Mouse (Mus musculus) forebrain, embryonic 13.5 days (tissue): ENCODE results near the gene Vmn1r12. TPM values are rescaled to one million over a fixed set of nuclear protein-coding genes. Genes with fewer than 3 reads are reported as not detected.
"Not testable (repeated sequence)": the region's sequence is repeated elsewhere in the genome, so short reads cannot be mapped to it uniquely, and the experiment has no call there.

Experiments
- ATAC-seq: fragments of 200-750 bp; cut with Nextera tagmentation; 2 replicates; pipeline ENCODE4 v1.8.0; 2017
- H3K27ac ChIP-seq: fragments of 300-500 bp; sonication (generic); 2 replicates; pipeline ENCODE4 v1.5.1; 2015; ENCODE audit warnings: inconsistent platforms, mild to moderate bottlenecking, moderate library complexity
- H3K27me3 ChIP-seq: fragments of 300-500 bp; sonication (generic); 2 replicates; pipeline ENCODE4 v1.6.1; 2015; ENCODE audit warnings: mild to moderate bottlenecking, inconsistent platforms
- H3K36me3 ChIP-seq: fragments of 300-500 bp; sonication (generic); 2 replicates; pipeline ENCODE4 v1.6.1; 2015; ENCODE audit warnings: mild to moderate bottlenecking, inconsistent platforms; ENCODE audit not compliant: poor library complexity, severe bottlenecking
- H3K4me1 ChIP-seq: fragments of 300-500 bp; sonication (generic); 2 replicates; pipeline ENCODE4 v1.6.1; 2015; ENCODE audit warnings: inconsistent platforms
- H3K4me2 ChIP-seq: fragments of 300-500 bp; sonication (generic); 2 replicates; pipeline ENCODE4 v1.6.1; 2015; ENCODE audit warnings: inconsistent platforms, mild to moderate bottlenecking, moderate library complexity
- H3K4me3 ChIP-seq: fragments of 300-500 bp; sonication (generic); 2 replicates; pipeline ENCODE4 v1.5.1; 2015; ENCODE audit warnings: mild to moderate bottlenecking, inconsistent platforms
- H3K9ac ChIP-seq: fragments of 300-500 bp; sonication (generic); 2 replicates; pipeline ENCODE4 v1.6.1; 2015; ENCODE audit warnings: mild to moderate bottlenecking, inconsistent platforms
- H3K9me3 ChIP-seq: fragments of 300-500 bp; sonication (generic); replicated peaks from 2 replicates; pipeline ENCODE4 v1.6.1; 2016; ENCODE audit warnings: inconsistent platforms
- WGBS: fragments of 180-500 bp; shearing (Covaris S2); methylation state at CpG from one replicate; pipeline ENCODE4 v1.1.7; 2015; 5-methylcytosine and 5-hydroxymethylcytosine counted together
- polyA plus RNA-seq: library from polyadenylated mRNA; unstranded; fragments of >200 nt; fragmentation: Nextera tagmentation; extraction: Ambion mirVana; gene quantifications from 2 replicates; pipeline ENCODE4 v1.2.1, GENCODE M21; 2015

Gene Vmn1r12
- not detected in 2 replicates for polyA plus RNA-seq

DNA sequence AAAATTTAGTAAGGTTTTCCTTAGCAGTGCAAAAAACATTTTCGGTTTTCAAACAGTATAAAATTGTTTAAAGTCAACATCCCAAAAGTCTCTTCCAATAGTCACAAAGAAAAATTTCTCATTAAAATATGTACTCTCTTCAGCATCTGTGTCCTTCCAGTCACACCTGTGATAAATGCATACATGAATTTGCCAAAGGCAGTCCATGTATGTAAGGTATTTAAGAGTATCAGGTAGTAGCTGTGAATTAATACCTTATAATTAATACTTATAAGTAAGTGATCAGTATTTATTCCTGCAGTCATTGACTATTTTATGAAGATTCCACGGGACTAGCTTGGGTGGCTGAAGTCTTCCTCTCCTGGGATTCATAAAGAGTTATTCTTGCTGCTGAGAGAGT lies at the start of gene Vmn1r12:
TSS of gene Vmn1r12 (plus strand) at position 301 of the 400 bp plus-strand sequence.
- no peaks in the 10 kb centered on the region for H3K4me1 ChIP-seq
- H3K36me3 ChIP-seq, result no peaks in the 10 kb centered on the region
- WGBS, result 91% methylated on average over 2 of the region's 2 CpGs
- no peaks in the 10 kb centered on the region for H3K9me3 ChIP-seq
- ATAC-seq, result no peak
- no peak within 1 kb of the TSS for H3K4me3 ChIP-seq
- no peak within 1 kb of the TSS for H3K27ac ChIP-seq
- no peaks in the 10 kb centered on the region for H3K27me3 ChIP-seq
- no peak within 1 kb of the TSS for H3K9ac ChIP-seq
- H3K4me2 ChIP-seq, result no peak within 1 kb of the TSS

DNA sequence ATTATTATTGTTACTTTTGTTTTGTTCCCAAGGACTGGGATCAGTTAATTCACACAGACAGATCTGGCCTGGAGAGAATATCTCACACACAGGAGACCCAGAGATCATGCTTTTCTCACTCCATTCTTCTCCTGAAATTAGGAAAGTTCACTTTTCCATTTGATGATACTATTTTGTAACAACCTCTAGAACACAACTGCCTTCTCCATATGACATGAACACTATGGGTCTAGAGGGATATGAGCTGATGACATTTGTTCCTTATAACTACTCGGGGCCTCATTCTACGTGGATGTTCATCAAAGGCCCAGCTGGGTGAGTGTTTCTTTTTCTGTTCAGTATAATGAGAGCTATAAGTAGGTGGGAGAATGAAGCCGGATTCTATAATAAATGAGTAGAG lies 47.6 kb upstream of the Vmn1r12 start, which contains the start of gene Vmn1r10:
TSS of gene Vmn1r10 (plus strand) at position 301 of the 400 bp plus-strand sequence.
- Histone ChIP-seq H3K9me3 (no peaks in the 10 kb centered on the region), H3K4me1 (no peaks in the 10 kb centered on the region), H3K27ac (no peak within 1 kb of the TSS), H3K9ac (no peak within 1 kb of the TSS), H3K36me3 (no peaks in the 10 kb centered on the region), H3K4me2 (no peak within 1 kb of the TSS), H3K27me3 (no peaks in the 10 kb centered on the region), H3K4me3 (no peak within 1 kb of the TSS)
- no peak for ATAC-seq
- 83% methylated on average over 3 of the region's 3 CpGs for WGBS

DNA sequence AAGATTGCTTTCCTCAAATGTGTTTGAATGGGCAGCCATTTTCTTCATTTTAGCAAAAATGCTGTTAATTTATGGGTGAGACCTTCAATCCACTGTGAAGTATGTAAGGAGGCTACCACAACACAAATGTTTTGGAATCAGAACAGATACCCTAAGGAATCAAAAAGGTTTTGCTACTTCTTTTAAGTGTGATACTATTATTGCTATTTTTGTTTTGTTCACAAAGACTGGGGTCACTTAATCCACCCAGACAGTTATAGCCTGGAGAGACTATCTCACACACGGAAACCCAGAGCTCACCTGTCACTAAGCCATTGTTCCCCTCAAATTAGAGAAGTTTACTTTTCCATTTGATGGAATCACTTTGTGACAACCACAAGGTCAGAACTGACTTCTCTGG lies 23.6 kb upstream of the Vmn1r12 start, which contains the start of gene Vmn1r11:
TSS of gene Vmn1r11 (plus strand) at position 301 of the 400 bp plus-strand sequence.
- H3K9ac ChIP-seq, result no peak within 1 kb of the TSS
- H3K4me1 ChIP-seq, result no peaks in the 10 kb centered on the region
- 85% methylated on average over 1 of the region's 1 CpGs for WGBS
- H3K9me3 ChIP-seq, result no peaks in the 10 kb centered on the region
- H3K36me3 ChIP-seq, result no peaks in the 10 kb centered on the region
- no peak for ATAC-seq
- no peaks in the 10 kb centered on the region for H3K27me3 ChIP-seq
- no peak within 1 kb of the TSS for H3K4me2 ChIP-seq
- H3K27ac ChIP-seq, result no peak within 1 kb of the TSS
- H3K4me3 ChIP-seq, result no peak within 1 kb of the TSS

DNA sequence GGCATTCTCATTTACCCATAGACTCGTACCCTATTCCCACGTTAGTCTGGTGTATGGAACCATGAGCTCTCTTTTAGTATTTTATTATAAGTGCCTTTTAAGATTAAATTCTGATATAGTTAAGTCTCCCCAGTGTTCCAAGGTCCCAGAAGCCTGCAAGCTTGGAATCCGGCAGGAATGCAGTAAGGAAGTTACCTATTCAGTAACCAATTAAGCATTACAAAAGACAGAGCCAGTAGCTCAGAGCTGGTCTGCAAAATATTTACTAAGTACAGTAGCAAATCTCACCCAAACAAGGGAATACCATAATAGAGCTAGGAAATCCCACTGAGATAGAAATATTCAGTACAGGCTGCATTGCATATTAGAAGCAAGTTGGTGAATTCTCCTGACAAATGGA lies 33.3 kb downstream of the Vmn1r12 start:
- not testable (repeated sequence) for H3K36me3 ChIP-seq, H3K4me3 ChIP-seq, H3K27me3 ChIP-seq, H3K4me2 ChIP-seq, H3K9me3 ChIP-seq, H3K4me1 ChIP-seq, H3K9ac ChIP-seq, ATAC-seq, H3K27ac ChIP-seq
- WGBS, result 39% methylated on average over 3 of the region's 3 CpGs

DNA sequence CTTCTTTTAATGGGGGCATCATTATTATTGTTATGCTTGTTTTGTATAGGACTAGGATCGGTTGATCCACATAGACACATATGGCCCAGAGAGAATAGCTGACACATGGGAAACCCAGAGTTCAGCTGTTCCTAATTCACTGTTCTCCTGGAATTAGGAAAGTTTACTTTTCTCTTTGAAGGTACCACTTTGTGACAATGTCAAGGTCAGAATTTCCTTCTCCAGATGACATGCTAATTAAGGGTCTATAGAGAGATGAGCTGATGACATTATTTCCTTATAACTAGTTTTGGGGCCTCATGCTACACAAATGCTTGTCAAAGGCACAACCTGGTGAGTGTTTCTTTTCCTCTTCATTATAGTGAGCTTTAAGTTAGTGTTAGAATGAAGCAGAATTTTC lies 46.3 kb downstream of the Vmn1r12 start, which contains the start of gene Vmn1r13:
TSS of gene Vmn1r13 (plus strand) at position 301 of the 400 bp plus-strand sequence.
- 94% methylated on average over 1 of the region's 1 CpGs for WGBS
- not testable (repeated sequence) for H3K27ac ChIP-seq, H3K27me3 ChIP-seq, H3K4me2 ChIP-seq, H3K4me1 ChIP-seq, H3K36me3 ChIP-seq, H3K4me3 ChIP-seq, H3K9me3 ChIP-seq, ATAC-seq, H3K9ac ChIP-seq

Other genes with a start within 250 kb of the Vmn1r12 start
- 110 TPM in 2 replicates for gene Nt5c3, start 233.0 kb upstream of the Vmn1r12 start, polyA plus RNA-seq
- gene Vmn1r4, start 232.9 kb upstream of the Vmn1r12 start, polyA plus RNA-seq, result 0.59 and 0.65 TPM in 2 replicates
- gene Vmn1r5, start 186.6 kb upstream of the Vmn1r12 start, polyA plus RNA-seq, result not detected in 2 replicates
- gene Vmn1r6, start 159.7 kb upstream of the Vmn1r12 start, polyA plus RNA-seq, result not detected in 2 replicates
- gene Vmn1r7, start 131.6 kb upstream of the Vmn1r12 start, polyA plus RNA-seq, result not detected in 2 replicates
- gene Vmn1r8, start 124.6 kb upstream of the Vmn1r12 start, polyA plus RNA-seq, result not detected in 2 replicates
- gene Vmn1r9, start 90.1 kb upstream of the Vmn1r12 start, polyA plus RNA-seq, result not detected in 2 replicates
- not detected in 2 replicates for gene Vmn1r10, start 47.5 kb upstream of the Vmn1r12 start, polyA plus RNA-seq
- not detected in 2 replicates for gene Vmn1r11, start 23.5 kb upstream of the Vmn1r12 start, polyA plus RNA-seq
- not detected in 2 replicates for gene Vmn1r13, start 46.4 kb downstream of the Vmn1r12 start, polyA plus RNA-seq
- not detected in 2 replicates for gene Vmn1r14, start 74.8 kb downstream of the Vmn1r12 start, polyA plus RNA-seq
- gene Vmn1r15, start 101.0 kb downstream of the Vmn1r12 start, polyA plus RNA-seq, result not detected in 2 replicates
- gene Vmn1r16, start 172.6 kb downstream of the Vmn1r12 start, polyA plus RNA-seq, result not detected in 2 replicates
- not detected in 2 replicates for gene Vmn1r17, start 206.8 kb downstream of the Vmn1r12 start, polyA plus RNA-seq
- not detected in 2 replicates for gene Vmn1r18, start 238.9 kb downstream of the Vmn1r12 start, polyA plus RNA-seq
- gene Vmn1r19, start 246.9 kb downstream of the Vmn1r12 start, polyA plus RNA-seq, result not detected in 2 replicates